Mouse (Mus musculus): ENCODE data around the gene Bcl7c.

GRCm38 (mm10) chr7:127752069-127752468 is 43.3 kb upstream of the Bcl7c start:
- no peak for TF ChIP-seq CTCF (IDR thresholded peaks at IDR 0.05)
- no peak for TF ChIP-seq EP300 (IDR thresholded peaks at IDR 0.05)
